Comparison of ENCODE assay signal across 10 mouse cellular contexts in the genomic region with DNA sequence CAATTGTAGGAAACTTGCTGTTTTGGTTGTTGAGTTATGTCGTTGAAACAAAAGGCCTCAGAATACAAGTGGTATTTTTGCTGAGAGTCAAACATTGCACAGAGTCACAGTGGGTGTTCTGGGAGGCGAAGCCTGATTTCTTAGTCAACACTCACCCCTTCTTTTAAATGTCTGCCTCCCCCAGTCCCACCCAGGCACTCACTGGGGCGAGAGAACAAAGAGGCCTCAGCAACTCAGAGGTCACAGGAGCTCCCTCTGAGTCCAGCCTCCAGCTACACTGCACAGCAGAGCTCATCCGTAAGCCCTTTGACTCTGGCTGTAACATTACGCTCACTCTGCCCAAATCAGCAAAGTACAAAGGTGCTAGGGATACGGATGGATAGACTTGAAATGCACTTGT.
DNase-seq lines count a peak whose midpoint lies in the region; ATAC-seq and TF ChIP-seq lines count a peak whose summit lies in the region.
"Had no signal": no experiment of that assay in that cellular context is flagged by ENCODE, and none has a peak within 500 bp of the region (broad histone marks: within the 10 kb centered on the region; RNA-seq: fewer than 3 reads in every experiment).

No protein-coding gene starts in this region.

- H3K27me3 ChIP-seq in intestine, embryonic 14.5 days (replicated peaks; ENCODE audit: control insufficient read depth, insufficient read depth, low read length), result no peaks in the 10 kb centered on the region
- H3K27me3 ChIP-seq in intestine, postnatal 0 days (replicated peaks; ENCODE audit: control insufficient read depth, insufficient read depth, low read length), result no peaks in the 10 kb centered on the region
- H3K27me3 ChIP-seq in midbrain, embryonic 14.5 days (ENCODE audit: control insufficient read depth, insufficient read depth, low read length), result no peaks in the 10 kb centered on the region
- H3K27me3 ChIP-seq: Patski had no signal

- H3K9me3 ChIP-seq in intestine, embryonic 14.5 days (ENCODE audit: control insufficient read depth, low read length), result no peaks in the 10 kb centered on the region
- H3K9me3 ChIP-seq in intestine, postnatal 0 days (ENCODE audit: control insufficient read depth), result no peaks in the 10 kb centered on the region
- no peaks in the 10 kb centered on the region for H3K9me3 ChIP-seq in midbrain, embryonic 14.5 days (ENCODE audit: control insufficient read depth, low read length)

- H3K4me2 ChIP-seq in intestine, embryonic 14.5 days (ENCODE audit: low read length), result no peak overlapping the region
- H3K4me2 ChIP-seq in intestine, postnatal 0 days (replicated peaks; ENCODE audit: low read depth), result no peak overlapping the region
- H3K4me2 ChIP-seq in midbrain, embryonic 14.5 days (ENCODE audit: low read length), result no peak overlapping the region

- no peak overlapping the region for H3K9ac ChIP-seq in intestine, embryonic 14.5 days (ENCODE audit: low read length)
- no peak overlapping the region for H3K9ac ChIP-seq in intestine, postnatal 0 days (ENCODE audit: low read depth, low read length)
- H3K9ac ChIP-seq in midbrain, embryonic 14.5 days (replicated peaks; ENCODE audit: low read length), result no peak overlapping the region

- H3K4me1 ChIP-seq in intestine, embryonic 14.5 days (replicated peaks; ENCODE audit: control insufficient read depth, insufficient read depth, low read length), result peaks cover 6% of the 10 kb centered on the region
- H3K4me1 ChIP-seq in intestine, postnatal 0 days (replicated peaks; ENCODE audit: control insufficient read depth, insufficient read depth, low read length), result no peaks in the 10 kb centered on the region; the same call in 1 of the 2 replicates
- H3K4me1 ChIP-seq in midbrain, embryonic 14.5 days (ENCODE audit: control insufficient read depth, insufficient read depth, low read length), result 0 out of 2 replicates have a peak, but pooled peaks cover 5% of the 10 kb centered on the region

- DNase-seq in intestine, embryonic 14.5 days (ENCODE audit: low spot score), result no peak
- peak; percentile 90 for DNase-seq in Muller cell, postnatal 12 days (ENCODE audit: inconsistent ontology term)
- peak; percentile 60 for DNase-seq in embryo, embryonic 9.5 days (ENCODE audit: extremely low spot score)
- DNase-seq in midbrain, embryonic 14.5 days, result peak; percentile 8
- DNase-seq in left cerebral cortex, postnatal 36 days (ENCODE audit: low spot score in 2 of 2), result no peak
- DNase-seq: cerebellum, adult 18-20 months had no signal

- intact Hi-C loops in left cerebral cortex, postnatal 36 days (cut with DNase I), result no loop called here

- H3K36me3 ChIP-seq in intestine, embryonic 14.5 days (ENCODE audit: control insufficient read depth, insufficient read depth, low read length), result no peaks in the 10 kb centered on the region
- no peaks in the 10 kb centered on the region for H3K36me3 ChIP-seq in intestine, postnatal 0 days (ENCODE audit: control insufficient read depth, insufficient read depth)
- H3K36me3 ChIP-seq in midbrain, embryonic 14.5 days (ENCODE audit: control insufficient read depth, insufficient read depth, low read length), result no peaks in the 10 kb centered on the region

- no peak overlapping the region for H3K4me3 ChIP-seq in intestine, embryonic 14.5 days (ENCODE audit: low read depth, low read length)
- no peak overlapping the region for H3K4me3 ChIP-seq in intestine, postnatal 0 days (ENCODE audit: low read depth, low read length)
- no peak overlapping the region for H3K4me3 ChIP-seq in midbrain, embryonic 14.5 days (replicated peaks; ENCODE audit: low read depth, low read length)

- ATAC-seq in intestine, embryonic 14.5 days (replicated peaks; ENCODE audit: low FRiP score, low TSS enrichment, low read depth), result peak; percentile 34; the same call in 1 of the 2 replicates
- ATAC-seq in intestine, postnatal 0 days, result no peak
- no peak for ATAC-seq in midbrain, embryonic 14.5 days (ENCODE audit: low FRiP score, low TSS enrichment)
- no peak for ATAC-seq in inflammation-experienced regulatory T-cells, adult 6 months
- ATAC-seq in CD4-positive, CD25-positive, alpha-beta regulatory T cell, adult 4 months, result no peak
- ATAC-seq: Patski had no signal

- WGBS in intestine, embryonic 14.5 days, result 47% methylated on average over 6 of the region's 6 CpGs
- WGBS in intestine, postnatal 0 days, result 55% methylated on average over 6 of the region's 6 CpGs
- 8% methylated on average over 6 of the region's 6 CpGs for WGBS in midbrain, embryonic 14.5 days

- no peak overlapping the region; the same call in 1 of the 2 replicates for H3K27ac ChIP-seq in intestine, embryonic 14.5 days (ENCODE audit: low read depth)
- no peak overlapping the region for H3K27ac ChIP-seq in intestine, postnatal 0 days (ENCODE audit: low read depth, low read length)
- H3K27ac ChIP-seq in midbrain, embryonic 14.5 days (replicated peaks; ENCODE audit: low read depth, low read length), result no peak overlapping the region; the same call in 1 of the 2 replicates

- no peak for TF ChIP-seq CTCF in intestine, postnatal 0 days (IDR thresholded peaks at IDR 0.05; ENCODE audit: low read depth)

Comparison
In these comparisons a context has a peak if more than half of its experiments do, and no peak if none do; other contexts are left out.
1. DNase-seq: peak in Muller cell, postnatal 12 days (single experiment), embryo, embryonic 9.5 days (single experiment) and midbrain, embryonic 14.5 days (single experiment); none in intestine, embryonic 14.5 days (single experiment) and left cerebral cortex, postnatal 36 days (0 of 2).